Mouse (Mus musculus): Measurements from ENCODE around the gene Ccdc57. TPM values are rescaled to one million over a fixed set of nuclear protein-coding genes. Genes with fewer than 3 reads are reported as not detected.
A peak's percentile ranks its signal among the peaks of the same experiment; 100 is the strongest.
"Not testable (repeated sequence)": the region's sequence is repeated elsewhere in the genome, so short reads cannot be mapped to it uniquely, and the experiment has no call there.

The Ccdc57 gene
- total RNA-seq, 2 experiments from 2014 or later, result 6.7 to 13.5 TPM

GRCm38 (mm10) chr11:120855938-120856337, 76.7 kb downstream of the Ccdc57 start:
- ATAC-seq (replicated peaks; ENCODE audit: low FRiP score, poor library complexity, severe bottlenecking), result peak; percentile 32

- no peak for ATAC-seq (replicated peaks; ENCODE audit: low FRiP score, poor library complexity, severe bottlenecking)
These were observed 78.9 kb downstream of the Ccdc57 start for GRCm38 (mm10) chr11:120853788-120854187.

- ATAC-seq (replicated peaks; ENCODE audit: low FRiP score, poor library complexity, severe bottlenecking), result no peak
These were observed 79.5 kb downstream of the Ccdc57 start for GRCm38 (mm10) chr11:120853158-120853557.

GRCm38 (mm10) chr11:120852083-120852935, 80.4 kb downstream of the Ccdc57 start:
- no peak for ATAC-seq (replicated peaks; ENCODE audit: low FRiP score, poor library complexity, severe bottlenecking)

- ATAC-seq (replicated peaks; ENCODE audit: low FRiP score, poor library complexity, severe bottlenecking), result no peak
These were observed 81.1 kb downstream of the Ccdc57 start for GRCm38 (mm10) chr11:120851582-120851981.

GRCm38 (mm10) chr11:120851132-120851531, 81.5 kb downstream of the Ccdc57 start:
- no peak for ATAC-seq (replicated peaks; ENCODE audit: low FRiP score, poor library complexity, severe bottlenecking)

- peak; percentile 58; the same call in 1 of the 2 replicates for ATAC-seq (replicated peaks; ENCODE audit: low FRiP score, poor library complexity, severe bottlenecking)
These were observed 82.2 kb downstream of the Ccdc57 start for GRCm38 (mm10) chr11:120850331-120851030.

- no peak for ATAC-seq (replicated peaks; ENCODE audit: low FRiP score, poor library complexity, severe bottlenecking)
These were observed 85.8 kb downstream of the Ccdc57 start for GRCm38 (mm10) chr11:120846725-120847475.

- no peak for ATAC-seq (replicated peaks; ENCODE audit: low FRiP score, poor library complexity, severe bottlenecking)
These were observed 88.3 kb downstream of the Ccdc57 start for GRCm38 (mm10) chr11:120844329-120844728.

GRCm38 (mm10) chr11:120833555-120834280, 99.0 kb downstream of the Ccdc57 start:
- no peak for ATAC-seq (replicated peaks; ENCODE audit: low FRiP score, poor library complexity, severe bottlenecking)

- ATAC-seq (replicated peaks; ENCODE audit: low FRiP score, poor library complexity, severe bottlenecking), result not testable (repeated sequence)
These were observed 99.7 kb downstream of the Ccdc57 start for GRCm38 (mm10) chr11:120832962-120833361.

- ATAC-seq (replicated peaks; ENCODE audit: low FRiP score, poor library complexity, severe bottlenecking), result no peak
These were observed 100.8 kb downstream of the Ccdc57 start for GRCm38 (mm10) chr11:120831659-120832440.

GRCm38 (mm10) chr11:120830686-120831085, 102.0 kb downstream of the Ccdc57 start:
- no peak for ATAC-seq (replicated peaks; ENCODE audit: low FRiP score, poor library complexity, severe bottlenecking)

- no peak for ATAC-seq (replicated peaks; ENCODE audit: low FRiP score, poor library complexity, severe bottlenecking)
These were observed 102.7 kb downstream of the Ccdc57 start for GRCm38 (mm10) chr11:120829757-120830532.

- ATAC-seq (replicated peaks; ENCODE audit: low FRiP score, poor library complexity, severe bottlenecking), result no peak
These were observed 104.3 kb downstream of the Ccdc57 start for GRCm38 (mm10) chr11:120828416-120828815.

- no peak for ATAC-seq (replicated peaks; ENCODE audit: low FRiP score, poor library complexity, severe bottlenecking)
These were observed 106.4 kb downstream of the Ccdc57 start for GRCm38 (mm10) chr11:120826016-120826953.

- no peak for ATAC-seq (replicated peaks; ENCODE audit: low FRiP score, poor library complexity, severe bottlenecking)
These were observed 107.3 kb downstream of the Ccdc57 start for GRCm38 (mm10) chr11:120825289-120825863.
